ENCODE assay signal across 23 mouse cellular contexts in genomic region chr8:9159322-9159721, GRCm38 (mm10).
DNase-seq lines count a peak whose midpoint lies in the region; ATAC-seq lines count a peak whose summit lies in the region.
"Had no signal": no experiment of that assay in that cellular context is flagged by ENCODE, and none has a peak within 500 bp of the region (broad histone marks: within the 10 kb centered on the region; RNA-seq: fewer than 3 reads in every experiment).

No protein-coding gene starts in this region.

- H3K36me3 ChIP-seq in embryonic facial prominence, embryonic 11.5 days (replicated peaks; ENCODE audit: control insufficient read depth, insufficient read depth, low read depth, low read length): no peaks in the 10 kb centered on the region
- H3K36me3 ChIP-seq in embryonic facial prominence, embryonic 10.5 days (replicated peaks): no peaks in the 10 kb centered on the region
- no peaks in the 10 kb centered on the region for H3K36me3 ChIP-seq in kidney, embryonic 15.5 days
- no peaks in the 10 kb centered on the region for H3K36me3 ChIP-seq in hindbrain, embryonic 13.5 days
- no peaks in the 10 kb centered on the region for H3K36me3 ChIP-seq in midbrain, embryonic 12.5 days
- H3K36me3 ChIP-seq: limb, embryonic 12.5 days had no signal

- DNase-seq in embryonic facial prominence, embryonic 11.5 days (ENCODE audit: low spot score): no peak
- DNase-seq in embryonic facial prominence, embryonic 10.5 days (ENCODE audit: low spot score): no peak
- no peak for DNase-seq in kidney, postnatal 14 days
- no peak for DNase-seq in right cerebral cortex, postnatal 36 days (ENCODE audit: low spot score in 2 of 2)
- no peak for DNase-seq in T-cell, adult 2 months (ENCODE audit: low spot score)
- DNase-seq: adrenal gland, postnatal 25 days; cerebellum, adult 9-10 months; gastrocnemius, postnatal 10 days; heart, adult 11 months; kidney, postnatal 25 days; layer of hippocampus, postnatal 36 days; liver, postnatal 0 days; thymus, adult 18-20 months; thymus, postnatal 36 days had no signal

- WGBS in embryonic facial prominence, embryonic 11.5 days: 61% methylated on average over 7 of the region's 7 CpGs
- 72% methylated on average over 7 of the region's 7 CpGs for whole genome bisulfite sequencing in embryonic facial prominence, embryonic 10.5 days
- 57% methylated on average over 7 of the region's 7 CpGs for WGBS in kidney, embryonic 15.5 days
- WGBS in hindbrain, embryonic 13.5 days: 54% methylated on average over 7 of the region's 7 CpGs
- WGBS in midbrain, embryonic 12.5 days: 74% methylated on average over 7 of the region's 7 CpGs

- no peaks in the 10 kb centered on the region for H3K27me3 ChIP-seq in embryonic facial prominence, embryonic 11.5 days (ENCODE audit: control insufficient read depth, insufficient read depth, low read length)
- no peaks in the 10 kb centered on the region for H3K27me3 ChIP-seq in embryonic facial prominence, embryonic 10.5 days (replicated peaks; ENCODE audit: low read depth, poor library complexity, severe bottlenecking)
- H3K27me3 ChIP-seq in kidney, embryonic 15.5 days: 0 out of 2 replicates have a peak, but pooled peaks cover 3% of the 10 kb centered on the region
- no peaks in the 10 kb centered on the region for H3K27me3 ChIP-seq in hindbrain, embryonic 13.5 days
- H3K27me3 ChIP-seq in midbrain, embryonic 12.5 days: peaks cover 3% of the 10 kb centered on the region; the same call in 1 of the 2 replicates
- H3K27me3 ChIP-seq: limb, embryonic 12.5 days had no signal

- no peaks in the 10 kb centered on the region for H3K4me1 ChIP-seq in embryonic facial prominence, embryonic 11.5 days (ENCODE audit: control insufficient read depth, insufficient read depth, low read length)
- peaks cover 28% of the 10 kb centered on the region for H3K4me1 ChIP-seq in embryonic facial prominence, embryonic 10.5 days
- H3K4me1 ChIP-seq in kidney, embryonic 15.5 days: peaks cover 9% of the 10 kb centered on the region
- peaks cover 38% of the 10 kb centered on the region for H3K4me1 ChIP-seq in hindbrain, embryonic 13.5 days (replicated peaks)
- H3K4me1 ChIP-seq in midbrain, embryonic 12.5 days: peaks cover 27% of the 10 kb centered on the region

- ATAC-seq in embryonic facial prominence, embryonic 11.5 days (replicated peaks; ENCODE audit: insufficient number of reproducible peaks, low FRiP score, low TSS enrichment, low read depth): 0 out of 2 replicates have a peak, but pooled peaks have one; percentile 10
- ATAC-seq in kidney, embryonic 15.5 days (replicated peaks; ENCODE audit: low FRiP score): peak; percentile 52; the same call in 1 of the 2 replicates
- peak; percentile 61 for ATAC-seq in hindbrain, embryonic 13.5 days (ENCODE audit: low FRiP score)
- ATAC-seq in midbrain, embryonic 12.5 days (ENCODE audit: low FRiP score, low read depth): no peak
- ATAC-seq: intestine, postnatal 0 days; liver, postnatal 0 days; lung, postnatal 0 days had no signal

- H3K4me3 ChIP-seq in embryonic facial prominence, embryonic 11.5 days (ENCODE audit: low read depth, low read length): no peak overlapping the region
- no peak overlapping the region for H3K4me3 ChIP-seq in embryonic facial prominence, embryonic 10.5 days
- no peak overlapping the region for H3K4me3 ChIP-seq in kidney, embryonic 15.5 days (replicated peaks)
- H3K4me3 ChIP-seq in hindbrain, embryonic 13.5 days: no peak overlapping the region
- no peak overlapping the region for H3K4me3 ChIP-seq in midbrain, embryonic 12.5 days
- H3K4me3 ChIP-seq: layer of hippocampus, adult 2 months; limb, embryonic 12.5 days had no signal

- no peak overlapping the region for H3K27ac ChIP-seq in embryonic facial prominence, embryonic 11.5 days (replicated peaks; ENCODE audit: low read depth, low read length)
- H3K27ac ChIP-seq in embryonic facial prominence, embryonic 10.5 days (replicated peaks): no peak overlapping the region
- H3K27ac ChIP-seq in kidney, embryonic 15.5 days: no peak overlapping the region
- H3K27ac ChIP-seq in hindbrain, embryonic 13.5 days: peak overlapping the region; percentile 78
- H3K27ac ChIP-seq in midbrain, embryonic 12.5 days (replicated peaks): peak overlapping the region; percentile 69
- H3K27ac ChIP-seq: limb, embryonic 12.5 days had no signal

- H3K9me3 ChIP-seq in embryonic facial prominence, embryonic 11.5 days (replicated peaks; ENCODE audit: control insufficient read depth, low read length): no peaks in the 10 kb centered on the region
- H3K9me3 ChIP-seq in embryonic facial prominence, embryonic 10.5 days: no peaks in the 10 kb centered on the region
- no peaks in the 10 kb centered on the region for H3K9me3 ChIP-seq in kidney, embryonic 15.5 days (replicated peaks)
- no peaks in the 10 kb centered on the region for H3K9me3 ChIP-seq in hindbrain, embryonic 13.5 days
- H3K9me3 ChIP-seq in midbrain, embryonic 12.5 days: no peaks in the 10 kb centered on the region
- H3K9me3 ChIP-seq: limb, embryonic 12.5 days had no signal

- H3K4me2 ChIP-seq in embryonic facial prominence, embryonic 11.5 days (ENCODE audit: low read depth, low read length): no peak overlapping the region
- H3K4me2 ChIP-seq in kidney, embryonic 15.5 days: no peak overlapping the region
- no peak overlapping the region for H3K4me2 ChIP-seq in hindbrain, embryonic 13.5 days
- H3K4me2 ChIP-seq in midbrain, embryonic 12.5 days (replicated peaks): no peak overlapping the region
- H3K4me2 ChIP-seq: heart, embryonic 11.5 days; limb, embryonic 12.5 days; liver, embryonic 11.5 days had no signal

- no peak overlapping the region for H3K9ac ChIP-seq in embryonic facial prominence, embryonic 11.5 days (replicated peaks; ENCODE audit: low read length)
- H3K9ac ChIP-seq in kidney, embryonic 15.5 days: no peak overlapping the region
- no peak overlapping the region for H3K9ac ChIP-seq in hindbrain, embryonic 13.5 days
- H3K9ac ChIP-seq in midbrain, embryonic 12.5 days (replicated peaks): no peak overlapping the region
- H3K9ac ChIP-seq: limb, embryonic 12.5 days; liver, postnatal 0 days had no signal

Comparison
In these comparisons a context has a peak if more than half of its experiments do, and no peak if none do; other contexts are left out.
1. H3K27ac ChIP-seq: peak in hindbrain, embryonic 13.5 days (single experiment) and midbrain, embryonic 12.5 days (single experiment); none in embryonic facial prominence, embryonic 11.5 days (single experiment), embryonic facial prominence, embryonic 10.5 days (single experiment) and kidney, embryonic 15.5 days (single experiment).